Mouse (Mus musculus) embryonic facial prominence, embryonic 12.5 days (tissue): ENCODE measurements around the gene Sds. TPM values are rescaled to one million over a fixed set of nuclear protein-coding genes. Genes with fewer than 3 reads are reported as not detected.

ENCODE experiments used
- ATAC-seq: fragments of 200-750 bp; cut with Nextera tagmentation; 2 replicates; pipeline ENCODE4 v1.8.0; 2017; ENCODE audit not compliant: insufficient number of reproducible peaks, insufficient read depth, low FRiP score, low TSS enrichment
- H3K27ac ChIP-seq: fragments of 300-500 bp; sonication (generic); 2 replicates; pipeline ENCODE4 v1.5.1; 2016; ENCODE audit warnings: mild to moderate bottlenecking
- H3K27me3 ChIP-seq: fragments of 300-500 bp; sonication (generic); 2 replicates; pipeline ENCODE4 v1.6.1; 2016; ENCODE audit warnings: mild to moderate bottlenecking, moderate library complexity
- H3K36me3 ChIP-seq: fragments of 300-500 bp; sonication (generic); 2 replicates; pipeline ENCODE4 v1.6.1; 2016; ENCODE audit warnings: mild to moderate bottlenecking
- H3K4me1 ChIP-seq: fragments of 300-500 bp; sonication (generic); 2 replicates; pipeline ENCODE4 v1.6.1; 2016
- H3K4me2 ChIP-seq: fragments of 300-500 bp; sonication (generic); replicated peaks from 2 replicates; pipeline ENCODE4 v1.6.1; 2016; ENCODE audit warnings: mild to moderate bottlenecking, moderate library complexity
- H3K4me3 ChIP-seq: fragments of 300-500 bp; sonication (generic); 2 replicates; pipeline ENCODE4 v1.5.1; 2016; ENCODE audit warnings: mild to moderate bottlenecking
- H3K9ac ChIP-seq: fragments of 300-500 bp; sonication (generic); 2 replicates; pipeline ENCODE4 v1.6.1; 2016; ENCODE audit warnings: mild to moderate bottlenecking, moderate library complexity
- H3K9me3 ChIP-seq: fragments of 300-500 bp; sonication (generic); 2 replicates; pipeline ENCODE4 v1.6.1; 2016; ENCODE audit warnings: mild to moderate bottlenecking, moderate library complexity
- WGBS: fragments of 180-500 bp; shearing (Covaris S2); methylation state at CpG from one replicate; pipeline ENCODE4 v1.1.7; 2016; 5-methylcytosine and 5-hydroxymethylcytosine counted together
- polyA plus RNA-seq: library from polyadenylated mRNA; unstranded; fragments of >200 nt; fragmentation: Nextera tagmentation; extraction: Ambion mirVana; gene quantifications from 2 replicates; pipeline ENCODE4 v1.2.1, GENCODE M21; 2016

Gene Sds
- polyA plus RNA-seq, 1 experiment from 2014 or later, result not detected

- Histone ChIP-seq H3K9ac (no peak overlapping the region), H3K4me1 (0 out of 2 replicates have a peak, but pooled peaks cover 14% of the 10 kb centered on the region), H3K9me3 (no peaks in the 10 kb centered on the region), H3K27ac (no peak overlapping the region), H3K36me3 (no peaks in the 10 kb centered on the region), H3K27me3 (peaks cover 98% of the 10 kb centered on the region), H3K4me3 (no peak overlapping the region), H3K4me2 (no peak overlapping the region)
- no peak for ATAC-seq
- WGBS, result 1% methylated on average over 21 of the region's 21 CpGs
Observed at GRCm38 (mm10) chr5:120434231-120434735, 42.0 kb upstream of the Sds start.

GRCm38 (mm10) chr5:120435006-120435681 is 41.2 kb upstream of the Sds start:
- Histone ChIP-seq H3K9me3 (no peaks in the 10 kb centered on the region), H3K36me3 (no peaks in the 10 kb centered on the region), H3K4me2 (no peak overlapping the region), H3K27me3 (peaks cover 98% of the 10 kb centered on the region), H3K4me1 (peaks cover 21% of the 10 kb centered on the region; the same call in 1 of the 2 replicates), H3K9ac (no peak overlapping the region), H3K27ac (no peak overlapping the region), H3K4me3 (0 out of 2 replicates have a peak overlapping the region, but pooled peaks have one; percentile 8)
- WGBS, result 1% methylated on average over 44 of the region's 44 CpGs
- ATAC-seq, result no peak

GRCm38 (mm10) chr5:120435731-120436501 is 40.4 kb upstream of the Sds start:
- no peak for ATAC-seq
- under 1% methylated on average over 46 of the region's 47 CpGs for WGBS
- H3K36me3 ChIP-seq, result no peaks in the 10 kb centered on the region
- H3K9ac ChIP-seq, result 0 out of 2 replicates have a peak overlapping the region, but pooled peaks have one; percentile 12
- peak overlapping the region; percentile 48 for H3K4me2 ChIP-seq
- peaks cover 24% of the 10 kb centered on the region; the same call in 1 of the 2 replicates for H3K4me1 ChIP-seq
- no peaks in the 10 kb centered on the region for H3K9me3 ChIP-seq
- H3K27ac ChIP-seq, result no peak overlapping the region
- peaks cover 99% of the 10 kb centered on the region for H3K27me3 ChIP-seq
- H3K4me3 ChIP-seq, result peak overlapping the region; percentile 33

GRCm38 (mm10) chr5:120436885-120437495 is 39.3 kb upstream of the Sds start:
- H3K4me2 ChIP-seq, result no peak overlapping the region; the same call in 1 of the 2 replicates
- peaks cover 19% of the 10 kb centered on the region; the same call in 1 of the 2 replicates for H3K4me1 ChIP-seq
- H3K36me3 ChIP-seq, result no peaks in the 10 kb centered on the region
- no peaks in the 10 kb centered on the region for H3K9me3 ChIP-seq
- H3K27ac ChIP-seq, result no peak overlapping the region
- H3K4me3 ChIP-seq, result no peak overlapping the region; the same call in 1 of the 2 replicates
- no peak for ATAC-seq
- H3K27me3 ChIP-seq, result peaks cover 93% of the 10 kb centered on the region
- H3K9ac ChIP-seq, result no peak overlapping the region
- 1% methylated on average over 18 of the region's 18 CpGs for WGBS

GRCm38 (mm10) chr5:120437539-120437938 is 38.8 kb upstream of the Sds start:
- Histone ChIP-seq H3K27ac (no peak overlapping the region), H3K4me3 (0 out of 2 replicates have a peak overlapping the region, but pooled peaks have one; percentile 14), H3K9ac (no peak overlapping the region), H3K4me1 (peaks cover 18% of the 10 kb centered on the region; the same call in 1 of the 2 replicates), H3K27me3 (peaks cover 93% of the 10 kb centered on the region), H3K9me3 (no peaks in the 10 kb centered on the region), H3K4me2 (peak overlapping the region; percentile 26), H3K36me3 (no peaks in the 10 kb centered on the region)
- no peak for ATAC-seq
- WGBS, result 2% methylated on average over 17 of the region's 17 CpGs

GRCm38 (mm10) chr5:120437986-120438385 is 38.3 kb upstream of the Sds start:
- WGBS, result under 1% methylated on average over 33 of the region's 33 CpGs
- no peak for ATAC-seq
- Histone ChIP-seq H3K4me1 (peaks cover 18% of the 10 kb centered on the region; the same call in 1 of the 2 replicates), H3K36me3 (no peaks in the 10 kb centered on the region), H3K27ac (no peak overlapping the region), H3K9me3 (no peaks in the 10 kb centered on the region), H3K27me3 (peaks cover 91% of the 10 kb centered on the region), H3K9ac (no peak overlapping the region), H3K4me3 (0 out of 2 replicates have a peak overlapping the region, but pooled peaks have one; percentile 14), H3K4me2 (peak overlapping the region; percentile 26)

- Histone ChIP-seq H3K36me3 (no peaks in the 10 kb centered on the region), H3K4me3 (no peak overlapping the region), H3K4me2 (peak overlapping the region; percentile 26; the same call in 1 of the 2 replicates), H3K9ac (no peak overlapping the region), H3K27me3 (peaks cover 90% of the 10 kb centered on the region), H3K9me3 (no peaks in the 10 kb centered on the region), H3K4me1 (peaks cover 18% of the 10 kb centered on the region; the same call in 1 of the 2 replicates), H3K27ac (no peak overlapping the region)
- WGBS, result 4% methylated on average over 13 of the region's 13 CpGs
- ATAC-seq, result no peak
Observed at GRCm38 (mm10) chr5:120438469-120438868, 37.9 kb upstream of the Sds start.

GRCm38 (mm10) chr5:120438991-120439710 is 37.2 kb upstream of the Sds start:
- Histone ChIP-seq H3K4me3 (no peak overlapping the region), H3K4me2 (no peak overlapping the region; the same call in 1 of the 2 replicates), H3K27me3 (peaks cover 88% of the 10 kb centered on the region), H3K9me3 (no peaks in the 10 kb centered on the region), H3K36me3 (no peaks in the 10 kb centered on the region), H3K9ac (no peak overlapping the region), H3K4me1 (peaks cover 18% of the 10 kb centered on the region; the same call in 1 of the 2 replicates), H3K27ac (no peak overlapping the region)
- no peak for ATAC-seq
- 4% methylated on average over 27 of the region's 27 CpGs for WGBS

- WGBS, result 7% methylated on average over 61 of the region's 61 CpGs
- no peaks in the 10 kb centered on the region for H3K9me3 ChIP-seq
- H3K4me3 ChIP-seq, result peak overlapping the region; percentile 18
- ATAC-seq, result no peak
- H3K27ac ChIP-seq, result no peak overlapping the region
- H3K36me3 ChIP-seq, result no peaks in the 10 kb centered on the region
- H3K4me2 ChIP-seq, result peak overlapping the region; percentile 36
- H3K9ac ChIP-seq, result no peak overlapping the region
- H3K27me3 ChIP-seq, result peaks cover 88% of the 10 kb centered on the region
- H3K4me1 ChIP-seq, result peaks cover 18% of the 10 kb centered on the region; the same call in 1 of the 2 replicates
Observed at GRCm38 (mm10) chr5:120439887-120440670, 36.2 kb upstream of the Sds start.

- H3K36me3 ChIP-seq, result no peaks in the 10 kb centered on the region
- WGBS, result 8% methylated on average over 14 of the region's 14 CpGs
- no peak for ATAC-seq
- H3K9me3 ChIP-seq, result no peaks in the 10 kb centered on the region
- H3K9ac ChIP-seq, result no peak overlapping the region
- peak overlapping the region; percentile 18; the same call in 1 of the 2 replicates for H3K4me3 ChIP-seq
- H3K27me3 ChIP-seq, result peaks cover 83% of the 10 kb centered on the region
- H3K4me1 ChIP-seq, result peaks cover 18% of the 10 kb centered on the region; the same call in 1 of the 2 replicates
- peak overlapping the region; percentile 36 for H3K4me2 ChIP-seq
- H3K27ac ChIP-seq, result no peak overlapping the region
Observed at GRCm38 (mm10) chr5:120440733-120441132, 35.6 kb upstream of the Sds start.
